Mouse (Mus musculus): ENCODE measurements around the gene Dnhd1.

DNA sequence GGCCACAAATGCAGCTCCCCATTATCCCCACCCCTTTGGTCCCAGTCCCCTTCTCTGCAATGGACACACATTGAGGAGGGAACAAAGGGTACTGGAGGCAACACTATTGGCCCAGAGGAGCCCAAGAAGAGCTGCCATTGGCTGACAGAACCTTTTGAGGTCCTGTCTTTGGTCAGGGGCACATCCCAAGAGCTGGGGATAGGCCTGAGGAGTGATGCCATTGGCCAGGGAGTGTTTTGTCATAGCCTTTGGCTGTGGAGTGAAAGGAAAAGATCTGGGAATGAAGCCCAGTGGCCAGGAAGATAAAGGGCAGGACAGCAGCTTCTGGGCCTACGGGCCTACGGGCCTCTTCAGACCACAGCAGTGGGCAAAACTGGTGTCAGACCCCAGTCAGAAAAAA lies 14.9 kb upstream of the Dnhd1 start:
- TF ChIP-seq CTCF (IDR thresholded peaks at IDR 0.05; ENCODE audit: extremely low read depth, insufficient read length, insufficient replicate concordance, low read depth, low read length) (no peak), POLR2A (IDR thresholded peaks at IDR 0.05; ENCODE audit: low read depth, low read length) (no peak)

All from small intestine, adult 2 months (tissue).